Mouse (Mus musculus): ENCODE measurements around the gene Olfr1234. TPM values are rescaled to one million over a fixed set of nuclear protein-coding genes. Genes with fewer than 3 reads are reported as not detected.

Olfr1234 gene
- total RNA-seq (2014; rRNA removed; ENCODE audit: low replicate concordance) (not detected in 2 replicates), polyA plus RNA-seq (2015; fragmentation: Nextera tagmentation; extraction: Ambion mirVana) (not detected in 2 replicates)

- Histone ChIP-seq H3K4me2 (ENCODE audit: low read depth, low read length) (no peak within 1 kb of the TSS), H3K4me3 (ENCODE audit: low read depth, low read length) (no peak within 1 kb of the TSS), H3K9ac (replicated peaks; ENCODE audit: low read depth, low read length) (no peak within 1 kb of the TSS), H3K9me3 (replicated peaks; ENCODE audit: control insufficient read depth, low read length) (no peaks in the 10 kb centered on the region), H3K27ac (ENCODE audit: low read depth) (no peak within 1 kb of the TSS), H3K36me3 (replicated peaks; ENCODE audit: control insufficient read depth, insufficient read depth, low read length) (no peaks in the 10 kb centered on the region), H3K27me3 (ENCODE audit: control insufficient read depth, insufficient read depth, low read length) (no peaks in the 10 kb centered on the region), H3K4me1 (ENCODE audit: control insufficient read depth, insufficient read depth) (no peaks in the 10 kb centered on the region)
- WGBS, result 69% methylated on average over 4 of the region's 4 CpGs
- no peak for DNase-seq (ENCODE audit: low spot score)
- ATAC-seq (ENCODE audit: insufficient read depth, low read depth), result no peak
- no peak for TF ChIP-seq CTCF (IDR thresholded peaks at IDR 0.05; ENCODE audit: low read depth)
- no peak for TF ChIP-seq EP300 (IDR thresholded peaks at IDR 0.05; ENCODE audit: low read depth)
Measured at GRCm38 (mm10) chr2:89364765-89365164, at the start of gene Olfr1234. Gene Olfr1234 (minus strand): TSS chr2:89364865.

GRCm38 (mm10) chr2:89409576-89409975 lies 44.9 kb upstream of the Olfr1234 start, which contains the start of gene Olfr1238:
Gene Olfr1238 (minus strand): TSS chr2:89409676.
- H3K4me3 ChIP-seq (ENCODE audit: low read depth, low read length), result no peak within 1 kb of the TSS
- H3K36me3 ChIP-seq (replicated peaks; ENCODE audit: control insufficient read depth, insufficient read depth, low read length), result no peaks in the 10 kb centered on the region
- H3K9ac ChIP-seq (replicated peaks; ENCODE audit: low read depth, low read length), result no peak within 1 kb of the TSS
- no peaks in the 10 kb centered on the region for H3K4me1 ChIP-seq (ENCODE audit: control insufficient read depth, insufficient read depth)
- 80% methylated on average over 2 of the region's 2 CpGs for WGBS
- no peaks in the 10 kb centered on the region for H3K9me3 ChIP-seq (replicated peaks; ENCODE audit: control insufficient read depth, low read length)
- H3K27ac ChIP-seq (ENCODE audit: low read depth), result no peak within 1 kb of the TSS
- no peaks in the 10 kb centered on the region for H3K27me3 ChIP-seq (ENCODE audit: control insufficient read depth, insufficient read depth, low read length)
- no peak for ATAC-seq (ENCODE audit: insufficient read depth, low read depth)
- H3K4me2 ChIP-seq (ENCODE audit: low read depth, low read length), result no peak within 1 kb of the TSS
- DNase-seq (ENCODE audit: low spot score), result no peak
- TF ChIP-seq EP300 (IDR thresholded peaks at IDR 0.05; ENCODE audit: low read depth) (no peak), CTCF (IDR thresholded peaks at IDR 0.05; ENCODE audit: low read depth) (no peak)

- Histone ChIP-seq H3K27me3 (ENCODE audit: control insufficient read depth, insufficient read depth, low read length) (no peaks in the 10 kb centered on the region), H3K4me2 (ENCODE audit: low read depth, low read length) (no peak overlapping the region), H3K9me3 (replicated peaks; ENCODE audit: control insufficient read depth, low read length) (no peaks in the 10 kb centered on the region), H3K27ac (ENCODE audit: low read depth) (no peak overlapping the region), H3K4me1 (ENCODE audit: control insufficient read depth, insufficient read depth) (no peaks in the 10 kb centered on the region), H3K36me3 (replicated peaks; ENCODE audit: control insufficient read depth, insufficient read depth, low read length) (no peaks in the 10 kb centered on the region), H3K9ac (replicated peaks; ENCODE audit: low read depth, low read length) (no peak overlapping the region), H3K4me3 (ENCODE audit: low read depth, low read length) (no peak overlapping the region)
- DNase-seq (ENCODE audit: low spot score) (no peak), ATAC-seq (ENCODE audit: insufficient read depth, low read depth) (no peak)
- TF ChIP-seq EP300 (IDR thresholded peaks at IDR 0.05; ENCODE audit: low read depth) (no peak), CTCF (IDR thresholded peaks at IDR 0.05; ENCODE audit: low read depth) (no peak)
- WGBS, result 64% methylated on average over 1 of the region's 1 CpGs
Measured at GRCm38 (mm10) chr2:89400882-89401281, 36.2 kb upstream of the Olfr1234 start.

DNA sequence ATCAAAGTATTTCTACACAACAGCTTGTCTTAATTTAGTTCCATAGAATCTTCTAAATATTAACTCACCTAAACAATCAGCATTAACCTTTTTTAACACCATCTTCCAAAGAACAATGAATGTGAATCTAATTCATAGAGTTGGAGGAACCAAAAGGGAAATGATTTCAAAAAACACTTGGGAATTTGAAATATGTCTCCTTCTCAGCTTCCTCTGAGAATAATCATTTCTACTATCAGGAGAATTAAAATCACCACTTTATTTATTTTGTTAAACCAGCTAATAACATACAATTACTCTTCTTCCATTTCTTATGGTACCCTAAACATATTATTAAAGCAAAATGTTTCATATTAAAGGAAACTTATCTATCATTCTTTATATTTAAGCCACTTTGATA lies 22.4 kb downstream of the Olfr1234 start, which contains the start of gene Olfr1233:
Gene Olfr1233 (minus strand): TSS at position 101 of the 400 bp plus-strand sequence.
- H3K36me3 ChIP-seq (replicated peaks; ENCODE audit: control insufficient read depth, insufficient read depth, low read length), result no peaks in the 10 kb centered on the region
- no peak within 1 kb of the TSS for H3K4me2 ChIP-seq (ENCODE audit: low read depth, low read length)
- no peak within 1 kb of the TSS for H3K4me3 ChIP-seq (ENCODE audit: low read depth, low read length)
- H3K27ac ChIP-seq (ENCODE audit: low read depth), result no peak within 1 kb of the TSS
- H3K27me3 ChIP-seq (ENCODE audit: control insufficient read depth, insufficient read depth, low read length), result no peaks in the 10 kb centered on the region
- TF ChIP-seq EP300 (IDR thresholded peaks at IDR 0.05; ENCODE audit: low read depth) (no peak), CTCF (IDR thresholded peaks at IDR 0.05; ENCODE audit: low read depth) (no peak)
- no peaks in the 10 kb centered on the region for H3K4me1 ChIP-seq (ENCODE audit: control insufficient read depth, insufficient read depth)
- DNase-seq (ENCODE audit: low spot score) (no peak), ATAC-seq (ENCODE audit: insufficient read depth, low read depth) (no peak)
- H3K9me3 ChIP-seq (replicated peaks; ENCODE audit: control insufficient read depth, low read length), result no peaks in the 10 kb centered on the region
- H3K9ac ChIP-seq (replicated peaks; ENCODE audit: low read depth, low read length), result no peak within 1 kb of the TSS

- ATAC-seq (ENCODE audit: insufficient read depth, low read depth) (no peak), DNase-seq (ENCODE audit: low spot score) (no peak)
- H3K4me1 ChIP-seq (ENCODE audit: control insufficient read depth, insufficient read depth), result no peaks in the 10 kb centered on the region
- H3K4me3 ChIP-seq (ENCODE audit: low read depth, low read length), result no peak within 1 kb of the TSS
- no peak within 1 kb of the TSS for H3K27ac ChIP-seq (ENCODE audit: low read depth)
- no peaks in the 10 kb centered on the region for H3K36me3 ChIP-seq (replicated peaks; ENCODE audit: control insufficient read depth, insufficient read depth, low read length)
- H3K4me2 ChIP-seq (ENCODE audit: low read depth, low read length), result no peak within 1 kb of the TSS
- no peak within 1 kb of the TSS for H3K9ac ChIP-seq (replicated peaks; ENCODE audit: low read depth, low read length)
- H3K9me3 ChIP-seq (replicated peaks; ENCODE audit: control insufficient read depth, low read length), result no peaks in the 10 kb centered on the region
- no peaks in the 10 kb centered on the region for H3K27me3 ChIP-seq (ENCODE audit: control insufficient read depth, insufficient read depth, low read length)
- no peak for TF ChIP-seq CTCF (IDR thresholded peaks at IDR 0.05; ENCODE audit: low read depth)
- TF ChIP-seq EP300 (IDR thresholded peaks at IDR 0.05; ENCODE audit: low read depth), result no peak
Measured at GRCm38 (mm10) chr2:89329575-89329974, 35.1 kb downstream of the Olfr1234 start, which contains the start of gene Olfr1232. Gene Olfr1232 (minus strand): TSS chr2:89329675.

Other genes starting within 250 kb of the Olfr1234 start
- gene Olfr1221, start 247.6 kb downstream of the Olfr1234 start, total RNA-seq (2014; rRNA removed; ENCODE audit: low replicate concordance), result not detected in 2 replicates
- gene Olfr1221, start 247.6 kb downstream of the Olfr1234 start, polyA plus RNA-seq (2015; fragmentation: Nextera tagmentation; extraction: Ambion mirVana), result not detected in 2 replicates
- gene Olfr1222, start 231.8 kb downstream of the Olfr1234 start, total RNA-seq (2014; rRNA removed; ENCODE audit: low replicate concordance), result not detected in 2 replicates
- not detected in 2 replicates for gene Olfr1222, start 231.8 kb downstream of the Olfr1234 start, polyA plus RNA-seq (2015; fragmentation: Nextera tagmentation; extraction: Ambion mirVana)
- not detected in 2 replicates for gene Olfr1223, start 213.3 kb downstream of the Olfr1234 start, total RNA-seq (2014; rRNA removed; ENCODE audit: low replicate concordance)
- not detected in 2 replicates for gene Olfr1223, start 213.3 kb downstream of the Olfr1234 start, polyA plus RNA-seq (2015; fragmentation: Nextera tagmentation; extraction: Ambion mirVana)
- gene Olfr1224-ps1, start 200.8 kb downstream of the Olfr1234 start, total RNA-seq (2014; rRNA removed; ENCODE audit: low replicate concordance), result not detected in 2 replicates
- not detected in 2 replicates for gene Olfr1224-ps1, start 200.8 kb downstream of the Olfr1234 start, polyA plus RNA-seq (2015; fragmentation: Nextera tagmentation; extraction: Ambion mirVana)
- gene Olfr1225, start 190.2 kb downstream of the Olfr1234 start, total RNA-seq (2014; rRNA removed; ENCODE audit: low replicate concordance), result not detected in 2 replicates
- not detected in 2 replicates for gene Olfr1225, start 190.2 kb downstream of the Olfr1234 start, polyA plus RNA-seq (2015; fragmentation: Nextera tagmentation; extraction: Ambion mirVana)
- gene Olfr1226, start 164.8 kb downstream of the Olfr1234 start, total RNA-seq (2014; rRNA removed; ENCODE audit: low replicate concordance), result not detected in 2 replicates
- not detected in 2 replicates for gene Olfr1226, start 164.8 kb downstream of the Olfr1234 start, polyA plus RNA-seq (2015; fragmentation: Nextera tagmentation; extraction: Ambion mirVana)
- not detected in 2 replicates for gene Olfr1228, start 110.8 kb downstream of the Olfr1234 start, total RNA-seq (2014; rRNA removed; ENCODE audit: low replicate concordance)
- not detected in 2 replicates for gene Olfr1228, start 110.8 kb downstream of the Olfr1234 start, polyA plus RNA-seq (2015; fragmentation: Nextera tagmentation; extraction: Ambion mirVana)
- not detected in 2 replicates for gene Olfr1229, start 76.9 kb downstream of the Olfr1234 start, total RNA-seq (2014; rRNA removed; ENCODE audit: low replicate concordance)
- not detected in 2 replicates for gene Olfr1229, start 76.9 kb downstream of the Olfr1234 start, polyA plus RNA-seq (2015; fragmentation: Nextera tagmentation; extraction: Ambion mirVana)
- gene Olfr1230, start 67.6 kb downstream of the Olfr1234 start, total RNA-seq (2014; rRNA removed; ENCODE audit: low replicate concordance), result not detected in 2 replicates
- gene Olfr1230, start 67.6 kb downstream of the Olfr1234 start, polyA plus RNA-seq (2015; fragmentation: Nextera tagmentation; extraction: Ambion mirVana), result not detected in 2 replicates
- gene Olfr1231, start 57.8 kb downstream of the Olfr1234 start, total RNA-seq (2014; rRNA removed; ENCODE audit: low replicate concordance), result not detected in 2 replicates
- not detected in 2 replicates for gene Olfr1231, start 57.8 kb downstream of the Olfr1234 start, polyA plus RNA-seq (2015; fragmentation: Nextera tagmentation; extraction: Ambion mirVana)
- gene Olfr1232, start 35.2 kb downstream of the Olfr1234 start, total RNA-seq (2014; rRNA removed; ENCODE audit: low replicate concordance), result not detected in 2 replicates
- not detected in 2 replicates for gene Olfr1232, start 35.2 kb downstream of the Olfr1234 start, polyA plus RNA-seq (2015; fragmentation: Nextera tagmentation; extraction: Ambion mirVana)
- gene Olfr1233, start 22.5 kb downstream of the Olfr1234 start, total RNA-seq (2014; rRNA removed; ENCODE audit: low replicate concordance), result not detected in 2 replicates
- gene Olfr1233, start 22.5 kb downstream of the Olfr1234 start, polyA plus RNA-seq (2015; fragmentation: Nextera tagmentation; extraction: Ambion mirVana), result not detected in 2 replicates
- gene Olfr1238, start 44.8 kb upstream of the Olfr1234 start, total RNA-seq (2014; rRNA removed; ENCODE audit: low replicate concordance), result not detected in 2 replicates
- not detected in 2 replicates for gene Olfr1238, start 44.8 kb upstream of the Olfr1234 start, polyA plus RNA-seq (2015; fragmentation: Nextera tagmentation; extraction: Ambion mirVana)
- not detected in 2 replicates for gene Olfr1239, start 55.5 kb upstream of the Olfr1234 start, total RNA-seq (2014; rRNA removed; ENCODE audit: low replicate concordance)
- not detected in 2 replicates for gene Olfr1239, start 55.5 kb upstream of the Olfr1234 start, polyA plus RNA-seq (2015; fragmentation: Nextera tagmentation; extraction: Ambion mirVana)
- not detected in 2 replicates for gene Olfr1240, start 78.1 kb upstream of the Olfr1234 start, total RNA-seq (2014; rRNA removed; ENCODE audit: low replicate concordance)
- gene Olfr1240, start 78.1 kb upstream of the Olfr1234 start, polyA plus RNA-seq (2015; fragmentation: Nextera tagmentation; extraction: Ambion mirVana), result not detected in 2 replicates
- gene Olfr1241, start 122.3 kb upstream of the Olfr1234 start, total RNA-seq (2014; rRNA removed; ENCODE audit: low replicate concordance), result not detected in 2 replicates
- gene Olfr1241, start 122.3 kb upstream of the Olfr1234 start, polyA plus RNA-seq (2015; fragmentation: Nextera tagmentation; extraction: Ambion mirVana), result not detected in 2 replicates
- gene Olfr1242, start 133.5 kb upstream of the Olfr1234 start, total RNA-seq (2014; rRNA removed; ENCODE audit: low replicate concordance), result not detected in 2 replicates
- not detected in 2 replicates for gene Olfr1242, start 133.5 kb upstream of the Olfr1234 start, polyA plus RNA-seq (2015; fragmentation: Nextera tagmentation; extraction: Ambion mirVana)
- gene Olfr1243, start 166.6 kb upstream of the Olfr1234 start, total RNA-seq (2014; rRNA removed; ENCODE audit: low replicate concordance), result not detected in 2 replicates
- gene Olfr1243, start 166.6 kb upstream of the Olfr1234 start, polyA plus RNA-seq (2015; fragmentation: Nextera tagmentation; extraction: Ambion mirVana), result not detected in 2 replicates
- gene Olfr1245, start 213.6 kb upstream of the Olfr1234 start, total RNA-seq (2014; rRNA removed; ENCODE audit: low replicate concordance), result not detected in 2 replicates
- not detected in 2 replicates for gene Olfr1245, start 213.6 kb upstream of the Olfr1234 start, polyA plus RNA-seq (2015; fragmentation: Nextera tagmentation; extraction: Ambion mirVana)
- not detected in 2 replicates for gene Olfr1246, start 228.3 kb upstream of the Olfr1234 start, total RNA-seq (2014; rRNA removed; ENCODE audit: low replicate concordance)
- not detected in 2 replicates for gene Olfr1246, start 228.3 kb upstream of the Olfr1234 start, polyA plus RNA-seq (2015; fragmentation: Nextera tagmentation; extraction: Ambion mirVana)
- gene Olfr1247, start 249.3 kb upstream of the Olfr1234 start, total RNA-seq (2014; rRNA removed; ENCODE audit: low replicate concordance), result not detected in 2 replicates
- gene Olfr1247, start 249.3 kb upstream of the Olfr1234 start, polyA plus RNA-seq (2015; fragmentation: Nextera tagmentation; extraction: Ambion mirVana), result not detected in 2 replicates